Mouse (Mus musculus) cerebellum, adult 2 months (tissue): ENCODE measurements around the gene B2m.

Source experiments
- CTCF ChIP-seq: fragments of 200-500 bp; IDR thresholded peaks from 2 replicates; pipeline ENCODE4 v1.5.1; 2011; ENCODE audit warnings: low read depth, mild to moderate bottlenecking, control low read depth, low read length, moderate library complexity, borderline replicate concordance; ENCODE audit not compliant: insufficient read depth
- POLR2A ChIP-seq: fragments of 200-500 bp; IDR thresholded peaks from 2 replicates; pipeline ENCODE4 v1.6.1; 2011; ENCODE audit warnings: low read length, control low read depth, borderline replicate concordance; ENCODE audit not compliant: insufficient read depth

DNA sequence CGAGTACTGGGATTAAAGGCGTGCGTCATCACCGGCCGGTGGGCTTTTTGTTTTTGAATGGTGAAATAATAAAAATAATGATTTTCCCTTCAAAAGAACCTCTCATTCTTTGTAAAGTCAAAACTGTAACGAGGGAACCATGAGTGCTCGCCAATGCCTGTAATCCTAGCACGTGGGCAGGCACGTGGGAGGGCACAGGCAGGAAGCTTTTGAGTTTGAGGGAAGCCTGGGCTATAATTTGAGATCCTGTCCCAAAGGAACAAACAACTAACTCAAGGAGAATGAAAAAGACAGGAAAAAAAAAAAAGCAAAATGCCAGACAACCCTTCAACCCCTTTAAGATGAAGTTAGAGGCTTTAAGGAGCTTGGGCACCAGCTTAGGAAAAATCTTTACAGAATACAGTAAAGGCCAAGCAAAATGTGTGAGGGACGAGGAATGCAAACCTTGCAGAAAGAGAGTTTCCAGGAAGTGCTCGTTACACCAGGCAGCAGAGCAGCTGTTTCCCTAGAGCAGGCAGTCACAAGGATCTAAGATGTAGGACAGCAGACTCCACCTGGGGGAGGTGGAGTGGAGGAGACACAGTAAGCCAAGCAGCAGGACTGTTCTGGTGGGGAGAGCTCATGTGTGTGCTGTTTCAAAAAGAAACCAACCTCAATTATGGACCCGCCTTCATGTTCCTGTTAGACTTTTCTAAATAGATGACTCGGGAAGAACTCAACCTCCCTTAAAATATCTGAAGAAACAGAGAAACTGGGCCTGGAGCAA is 16.1 kb downstream of the B2m start:
- no peak for TF ChIP-seq CTCF
- TF ChIP-seq POLR2A, result no peak
